Mouse (Mus musculus) left cerebral cortex, postnatal 25 days (tissue): ENCODE results near the gene Pgp. TPM values are rescaled to one million over a fixed set of nuclear protein-coding genes. Genes with fewer than 3 reads are reported as not detected.

ENCODE experiments used
- DNase-seq, 2 experiments: peaks; one replicate each; pipeline ENCODE4 v3.0.0; 2022; ENCODE audit warnings: low spot score in 2 of 2, mixed read lengths in 1 of 2
- intact Hi-C: fragments of 180-260 bp; cut with DNase I; formaldehyde crosslinking; loops from one replicate; pipeline ENCODE4 v1.15.1; 2025
- total RNA-seq, 2 experiments: library from RNA; stranded (reverse); gene quantifications; 2 replicates each; pipeline ENCODE4 v1.2.3; 2021

The Pgp gene
- total RNA-seq, 2 experiments from 2014 or later, result 70.2 to 72.3 TPM

- intact Hi-C loops, result loop anchor here (2.0 to 5.0 kb wide), 3 partner anchors 34 to 198 kb away; partner anchors contain the start of gene Traf7
These were observed 8.6 kb downstream of the Pgp start, which contains the start of gene Mlst8 for GRCm38 (mm10) chr17:24478663-24479380. Gene Mlst8 (minus strand): TSS chr17:24479078.

DNA sequence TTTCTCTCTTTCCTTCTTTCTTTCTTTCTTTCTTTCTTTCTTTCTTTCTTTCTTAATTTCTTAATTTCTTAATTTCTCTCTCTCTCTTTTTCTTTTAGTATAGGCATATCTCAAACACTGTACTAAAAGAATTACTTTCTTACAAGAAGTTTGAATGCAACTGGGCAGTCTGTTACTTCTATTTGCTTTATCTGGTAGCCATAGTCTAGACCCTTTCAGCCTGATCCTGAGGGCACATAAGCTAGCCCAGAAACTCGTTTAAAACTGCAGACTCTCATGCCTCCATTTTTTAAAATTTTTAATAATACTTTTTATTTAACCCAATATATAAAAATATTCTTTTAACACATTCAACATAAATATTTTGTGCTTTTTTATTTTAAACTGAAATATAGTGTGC lies 9.2 kb downstream of the Pgp start:
- DNase-seq, result no peak
- intact Hi-C loops, result loop anchor here (2.0 to 5.0 kb wide), 3 partner anchors 33 to 198 kb away; partner anchors contain the start of gene Traf7

More at GRCm38 (mm10) chr17:24478663-24479380, 8.6 kb downstream of the Pgp start, which contains the start of gene Mlst8:
- peak; percentile 98 for DNase-seq

DNA sequence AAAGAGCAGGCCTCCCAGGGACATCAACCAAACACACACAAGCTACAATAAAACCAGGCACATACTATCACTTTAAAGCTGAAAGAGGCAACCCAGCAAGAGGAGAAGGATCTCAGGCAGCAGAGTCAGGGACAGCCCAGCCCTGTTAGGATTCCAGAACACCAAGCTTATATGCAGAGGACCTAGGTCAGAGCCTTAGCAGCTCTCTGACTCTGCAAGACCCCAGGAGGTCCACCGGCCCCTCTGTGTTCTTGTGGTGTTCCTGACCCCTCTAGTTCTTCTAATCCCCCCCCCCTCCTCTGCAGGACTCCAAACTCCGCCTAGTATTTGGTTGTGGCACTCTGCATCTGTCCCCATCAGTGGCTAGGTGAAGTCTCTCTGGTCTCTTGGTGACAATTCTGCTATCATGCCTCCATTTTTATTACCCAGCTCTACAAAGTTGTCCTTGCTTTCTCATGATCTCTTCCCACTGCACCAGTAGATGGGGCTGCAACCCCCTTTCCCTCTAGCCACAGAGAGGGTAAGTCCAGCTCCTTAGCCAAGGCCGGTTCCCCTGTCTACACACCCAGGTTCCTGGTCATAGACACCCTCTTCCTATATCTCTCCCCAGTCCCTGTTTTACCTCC lies 10.1 kb downstream of the Pgp start:
- intact Hi-C loops, result no loop called here
- DNase-seq, result no peak

GRCm38 (mm10) chr17:24481027-24481815 lies 11.0 kb downstream of the Pgp start:
- intact Hi-C loops, result no loop called here
- DNase-seq, result no peak

DNA sequence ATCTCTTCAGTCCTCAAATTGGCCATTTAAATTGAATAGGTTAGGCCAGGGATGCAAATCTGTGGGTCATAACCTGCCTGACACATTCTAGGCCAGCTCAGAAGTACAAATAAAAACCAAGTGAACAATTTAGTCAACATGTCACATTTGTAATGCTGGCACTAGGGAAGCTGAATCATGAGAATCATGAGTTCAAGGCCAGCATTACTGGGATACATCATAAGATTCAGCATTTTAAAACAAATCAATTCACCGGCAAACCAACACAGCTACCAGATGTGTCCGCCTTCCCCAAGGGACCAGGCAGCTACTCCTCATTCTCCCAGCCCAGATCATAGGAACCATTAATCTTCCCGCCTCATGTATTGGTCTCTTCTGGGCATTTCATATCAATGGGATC lies 13.3 kb downstream of the Pgp start:
- intact Hi-C loops, result no loop called here
- DNase-seq, result no peak

DNA sequence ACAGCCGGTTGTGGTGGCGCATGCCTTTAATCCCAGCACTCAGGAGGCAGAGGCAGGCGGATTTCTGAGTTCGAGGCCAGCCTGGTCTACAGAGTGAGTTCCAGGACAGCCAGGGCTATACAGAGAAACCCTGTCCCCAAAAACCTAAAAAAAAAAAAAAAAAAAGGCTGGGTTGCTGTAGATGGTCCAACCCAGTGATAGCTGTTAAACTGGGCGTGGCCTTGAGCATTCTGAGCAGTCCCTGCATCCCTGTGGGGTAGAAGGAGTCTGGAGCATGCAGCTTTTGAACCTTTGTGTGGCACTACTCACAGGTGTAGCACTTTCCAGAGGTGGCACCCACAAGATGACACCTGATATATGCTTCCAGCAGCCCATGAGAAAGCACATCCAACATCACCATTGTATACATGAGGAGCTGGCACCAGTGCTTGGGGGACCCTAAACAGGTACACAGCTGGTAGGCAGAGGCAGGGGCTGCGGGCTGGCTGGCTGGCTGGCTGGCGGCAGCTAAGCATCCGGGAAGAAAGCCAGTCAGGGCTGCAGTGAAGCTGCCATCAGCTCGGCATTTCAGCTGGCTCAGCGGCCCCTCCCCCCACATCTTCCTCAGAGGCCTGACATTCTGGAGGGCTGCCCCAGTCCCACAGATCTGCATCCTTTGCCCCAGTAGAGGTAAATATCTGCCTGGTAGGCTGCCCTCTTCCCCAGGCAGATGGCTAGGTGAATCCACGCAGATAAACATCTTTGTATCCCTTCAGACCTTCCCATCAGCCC lies 15.1 kb downstream of the Pgp start:
- peak in 1 of 2 experiments; percentile 61 for DNase-seq
- intact Hi-C loops, result no loop called here

- intact Hi-C loops, result no loop called here
These were observed 18.0 kb downstream of the Pgp start, which contains the start of gene Caskin1 for GRCm38 (mm10) chr17:24488186-24488661. Gene Caskin1 (plus strand): TSS chr17:24488601.

GRCm38 (mm10) chr17:24488662-24489264 lies 18.6 kb downstream of the Pgp start:
- intact Hi-C loops, result no loop called here
- peak in 1 of 2 experiments; percentile 49 for DNase-seq

More at GRCm38 (mm10) chr17:24488186-24488661, 18.0 kb downstream of the Pgp start, which contains the start of gene Caskin1:
- peak in 1 of 2 experiments; percentile 83 for DNase-seq

GRCm38 (mm10) chr17:24489265-24490030 lies 19.3 kb downstream of the Pgp start:
- DNase-seq, result no peak
- intact Hi-C loops, result no loop called here

DNA sequence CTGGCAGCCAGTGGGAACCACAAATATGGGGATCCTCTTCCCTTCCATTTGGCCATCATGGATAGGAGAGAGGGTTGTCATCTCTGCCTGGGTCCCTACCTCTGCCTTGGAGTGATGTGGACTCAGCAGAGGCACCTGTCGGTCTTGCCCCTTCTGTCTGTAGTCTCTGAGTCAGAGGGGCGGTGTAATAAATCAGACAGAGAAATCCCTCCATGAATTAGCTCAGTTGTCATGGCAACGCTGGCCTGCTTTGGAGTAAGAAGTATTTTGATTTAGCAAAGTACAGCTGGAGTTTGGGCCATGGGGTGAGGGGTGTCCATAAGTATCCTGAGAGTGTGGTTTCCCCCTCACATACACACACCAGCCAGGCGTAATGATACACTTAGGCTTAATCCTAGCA lies 20.2 kb downstream of the Pgp start:
- intact Hi-C loops, result no loop called here
- DNase-seq, result peak in 1 of 2 experiments; percentile 66

DNA sequence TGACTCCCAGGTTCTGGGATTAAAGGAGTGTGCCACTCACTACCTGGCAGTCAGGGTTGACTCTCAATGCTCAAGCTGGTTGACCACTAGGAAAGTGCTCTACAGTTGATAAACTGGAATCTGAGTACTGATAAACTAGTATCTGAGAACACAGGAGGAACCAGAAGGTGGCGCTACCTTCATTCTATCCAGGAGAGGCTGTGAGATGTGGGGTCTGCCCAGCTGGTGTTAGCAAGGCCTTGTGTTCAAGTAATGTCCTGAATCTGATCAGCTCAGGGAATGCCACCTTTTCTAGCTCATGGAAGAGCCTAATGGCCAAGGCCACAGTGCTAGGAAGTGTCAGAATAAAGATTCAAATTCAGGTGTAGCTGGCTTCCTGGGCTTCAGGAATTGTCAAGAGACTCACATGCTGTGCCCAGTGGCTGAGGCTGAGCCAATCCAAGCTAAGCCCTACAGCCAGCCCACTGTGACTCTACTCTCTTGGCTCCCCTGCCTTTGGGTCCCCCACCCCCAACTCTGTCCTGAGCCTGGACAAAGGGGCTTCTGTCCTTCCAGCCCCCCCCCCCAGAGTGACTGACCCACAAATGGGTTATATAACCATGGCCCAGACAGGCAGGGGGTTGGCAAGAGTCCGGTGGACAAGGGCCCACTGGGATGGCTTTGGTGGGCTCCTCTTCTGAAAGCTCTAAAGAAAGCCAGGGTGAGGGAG lies 24.6 kb downstream of the Pgp start:
- intact Hi-C loops, result no loop called here
- peak in 1 of 2 experiments; percentile 68 for DNase-seq

DNA sequence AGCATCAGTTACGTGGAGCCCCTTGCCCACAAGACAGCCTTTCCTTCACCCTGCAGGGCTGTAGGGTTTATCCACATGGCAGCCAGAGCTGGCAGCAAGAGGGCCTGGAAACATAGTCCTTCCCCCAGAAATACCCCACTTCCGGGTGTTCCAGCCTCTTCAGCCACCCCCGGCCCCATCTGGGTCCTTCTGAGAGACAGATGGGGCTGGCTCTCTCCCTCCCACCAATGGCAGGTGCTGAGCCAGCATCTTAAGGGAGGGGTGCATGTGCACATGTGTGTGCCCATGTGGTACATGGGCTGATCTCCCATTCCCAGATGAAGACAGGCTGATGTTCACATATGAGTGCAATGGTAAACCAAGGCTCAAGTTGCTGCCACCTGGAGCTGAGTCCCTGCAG lies 25.3 kb downstream of the Pgp start:
- intact Hi-C loops, result no loop called here
- DNase-seq, result peak in 1 of 2 experiments; percentile 89

- no peak for DNase-seq
These were observed 25.8 kb downstream of the Pgp start for GRCm38 (mm10) chr17:24496026-24496425.

DNA sequence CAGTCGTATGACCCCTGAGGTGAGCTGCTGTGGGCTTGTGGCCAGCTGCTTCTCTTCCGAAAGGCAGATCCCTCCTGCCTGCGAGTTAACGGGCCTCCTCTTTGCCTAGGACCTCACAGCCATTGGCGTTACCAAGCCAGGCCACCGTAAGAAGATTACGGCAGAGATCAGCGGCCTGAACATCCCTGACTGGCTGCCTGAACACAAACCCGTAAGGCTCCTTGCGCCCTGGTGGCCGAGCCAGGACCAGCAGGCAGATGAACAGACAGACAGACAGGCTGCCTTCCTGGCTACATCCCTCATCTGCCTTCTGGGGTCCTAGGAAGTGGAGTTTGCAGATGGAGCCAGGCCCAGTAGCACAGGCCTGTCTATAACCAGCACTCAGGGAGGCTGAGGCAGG lies 32.0 kb downstream of the Pgp start:
- no peak for DNase-seq
- intact Hi-C loops, result no loop called here

More at GRCm38 (mm10) chr17:24496026-24496425, 25.8 kb downstream of the Pgp start:
- intact Hi-C loops, result no loop called here

- intact Hi-C loops, result no loop called here
- DNase-seq, result no peak
These were observed 33.9 kb downstream of the Pgp start for GRCm38 (mm10) chr17:24504085-24504484.

DNA sequence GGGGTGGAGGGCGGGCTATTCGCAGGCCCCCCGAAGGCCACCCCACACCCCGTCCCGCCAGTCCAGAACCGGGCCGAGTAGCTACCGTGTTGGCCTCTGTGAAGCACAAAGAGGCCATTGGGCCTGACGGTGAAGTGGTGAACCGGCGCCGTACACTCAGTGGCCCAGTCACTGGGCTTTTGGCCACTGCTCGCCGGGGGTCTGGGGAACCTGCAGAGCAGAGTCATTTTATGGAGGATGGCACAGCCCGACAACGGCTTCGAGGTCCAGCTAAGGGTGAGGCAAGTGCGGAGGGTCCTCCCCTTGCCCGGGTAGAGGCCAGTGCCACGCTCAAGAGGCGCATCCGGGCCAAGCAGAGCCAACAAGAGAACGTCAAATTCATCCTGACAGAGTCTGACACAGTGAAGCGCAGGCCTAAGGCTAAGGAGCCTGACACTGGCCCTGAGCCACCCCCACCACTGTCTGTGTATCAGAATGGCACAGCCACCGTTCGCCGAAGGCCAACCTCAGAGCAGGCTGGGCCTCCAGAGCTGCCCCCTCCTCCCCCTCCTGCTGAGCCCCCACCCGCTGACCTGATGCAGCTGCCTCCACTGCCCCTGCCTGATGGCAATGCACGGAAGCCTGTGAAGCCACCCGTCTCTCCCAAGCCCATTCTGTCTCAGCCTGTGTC lies 35.2 kb downstream of the Pgp start:
- DNase-seq, result no peak
- intact Hi-C loops, result no loop called here
